Mouse (Mus musculus) G1E (cell line): ENCODE measurements around the gene Ccnd3.

Experiments used
- CTCF ChIP-seq: IDR thresholded peaks from 2 replicates; pipeline ENCODE4 v1.5.1; 2012; ENCODE audit warnings: low read depth, low read length, inconsistent platforms, mixed read lengths
- TAL1 ChIP-seq: conservative IDR thresholded peaks from 2 replicates; pipeline ENCODE4 v1.6.1; 2012; ENCODE audit warnings: low read depth, low read length, inconsistent platforms, mixed read lengths

DNA sequence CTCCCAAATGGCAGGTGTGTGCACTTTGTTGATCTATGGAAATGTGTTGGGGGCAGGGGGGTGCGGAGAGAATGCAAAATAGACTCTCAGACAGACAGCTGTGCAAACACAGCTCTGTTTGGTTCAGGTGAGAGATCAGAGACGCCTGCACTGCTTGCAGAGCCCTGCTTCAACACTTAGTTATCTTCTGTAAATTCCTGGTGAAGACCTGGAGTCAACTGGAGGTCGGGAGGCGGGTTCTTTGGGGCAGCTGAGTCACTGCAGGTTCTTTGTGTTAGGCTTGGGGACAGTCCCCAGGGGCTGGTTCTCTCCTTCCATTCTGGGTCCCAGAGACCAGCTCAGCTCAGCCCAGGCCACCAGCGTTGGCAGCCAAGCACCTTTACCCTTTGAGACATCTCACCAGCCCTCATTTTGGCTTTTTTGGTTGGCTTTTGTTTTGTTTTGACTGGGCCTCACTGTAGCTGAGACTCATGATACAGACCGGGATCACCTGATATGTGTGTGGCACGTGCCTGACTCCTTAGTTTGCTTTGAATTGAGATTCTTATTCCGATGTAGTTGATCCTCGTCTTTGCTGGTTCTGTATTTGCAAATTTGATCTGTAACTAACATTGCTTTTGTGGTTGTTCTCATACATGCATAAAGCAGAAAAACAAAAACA is 42.0 kb upstream of the Ccnd3 start:
- TF ChIP-seq CTCF, result no peak
- TF ChIP-seq TAL1, result no peak
